Mouse (Mus musculus) spleen, adult 2 months (tissue): ENCODE measurements at regions not wholly inside any gene's neighbourhood (a gene's known extent, or its start where the extent isn't known, plus 50 kb on each side); places are given as distances from the start of the nearest gene placed in this dataset.

Source experiments
- CTCF ChIP-seq: fragments of 200-500 bp; IDR thresholded peaks from 2 replicates; pipeline ENCODE4 v1.5.1; 2011; ENCODE audit warnings: mild to moderate bottlenecking, inconsistent platforms; ENCODE audit not compliant: insufficient read depth, insufficient read length, insufficient replicate concordance; ENCODE audit errors: extremely low read depth
- POLR2A ChIP-seq: fragments of 200-500 bp; IDR thresholded peaks from 2 replicates; pipeline ENCODE4 v1.6.1; 2011; ENCODE audit warnings: low read depth, low read length, inconsistent platforms

- TF ChIP-seq CTCF = no peak
- no peak for TF ChIP-seq POLR2A
These were observed 228.0 kb downstream of the Wdr11 start for GRCm38 (mm10) chr7:129819651-129820050.
